Mouse (Mus musculus) forebrain, embryonic 15.5 days (tissue): ENCODE measurements around the gene Cep97. TPM values are rescaled to one million over a fixed set of nuclear protein-coding genes. Genes with fewer than 3 reads are reported as not detected.

ENCODE experiments used
- ATAC-seq: fragments of 200-750 bp; cut with Nextera tagmentation; replicated peaks from 2 replicates; pipeline ENCODE4 v1.8.0; 2017; ENCODE audit warnings: mild to moderate bottlenecking, moderate TSS enrichment, moderate library complexity
- H3K27ac ChIP-seq: fragments of 300-500 bp; sonication (generic); replicated peaks from 2 replicates; pipeline ENCODE4 v1.5.1; 2015; ENCODE audit warnings: mild to moderate bottlenecking, inconsistent platforms
- H3K27me3 ChIP-seq: fragments of 300-500 bp; sonication (generic); 2 replicates; pipeline ENCODE4 v1.6.1; 2015; ENCODE audit warnings: inconsistent platforms
- H3K36me3 ChIP-seq: fragments of 300-500 bp; sonication (generic); 2 replicates; pipeline ENCODE4 v1.6.1; 2015; ENCODE audit warnings: mild to moderate bottlenecking, inconsistent platforms
- H3K4me1 ChIP-seq: fragments of 300-500 bp; sonication (generic); 2 replicates; pipeline ENCODE4 v1.6.1; 2015; ENCODE audit warnings: inconsistent platforms
- H3K4me2 ChIP-seq: fragments of 300-500 bp; sonication (generic); replicated peaks from 2 replicates; pipeline ENCODE4 v1.6.1; 2015; ENCODE audit warnings: mild to moderate bottlenecking, inconsistent platforms
- H3K4me3 ChIP-seq: fragments of 300-500 bp; sonication (generic); 2 replicates; pipeline ENCODE4 v1.5.1; 2015; ENCODE audit warnings: mild to moderate bottlenecking, inconsistent platforms
- H3K9ac ChIP-seq: fragments of 300-500 bp; sonication (generic); replicated peaks from 2 replicates; pipeline ENCODE4 v1.6.1; 2015; ENCODE audit warnings: mild to moderate bottlenecking, inconsistent platforms
- H3K9me3 ChIP-seq: fragments of 300-500 bp; sonication (generic); 2 replicates; pipeline ENCODE4 v1.6.1; 2016; ENCODE audit warnings: inconsistent platforms
- WGBS: fragments of 180-500 bp; shearing (Covaris S2); methylation state at CpG from one replicate; pipeline ENCODE4 v1.1.7; 2015; ENCODE audit warnings: mixed read lengths; 5-methylcytosine and 5-hydroxymethylcytosine counted together
- polyA plus RNA-seq: library from polyadenylated mRNA; unstranded; fragments of >200 nt; fragmentation: Nextera tagmentation; extraction: Ambion mirVana; gene quantifications from 2 replicates; pipeline ENCODE4 v1.2.1, GENCODE M21; 2015

Cep97 gene
- polyA plus RNA-seq, 1 experiment from 2014 or later: 16.3 TPM

- H3K9me3 ChIP-seq: no peaks in the 10 kb centered on the region
- peak within 1 kb of the TSS; percentile 66 for H3K4me2 ChIP-seq
- peak within 1 kb of the TSS; percentile 90 for H3K27ac ChIP-seq
- peak; percentile 97 for ATAC-seq
- H3K4me3 ChIP-seq: peak within 1 kb of the TSS; percentile 52
- WGBS: under 1% methylated on average over 69 of the region's 74 CpGs
- no peaks in the 10 kb centered on the region for H3K27me3 ChIP-seq
- peak within 1 kb of the TSS; percentile 58 for H3K9ac ChIP-seq
- peaks cover 19% of the 10 kb centered on the region for H3K4me1 ChIP-seq
- no peaks in the 10 kb centered on the region for H3K36me3 ChIP-seq
Observed at GRCm38 (mm10) chr16:55894893-55895650, 39.6 kb downstream of the Cep97 start, which contains the start of gene Nxpe3. Gene Nxpe3 (minus strand): TSS chr16:55895285.

- Histone ChIP-seq H3K4me1 (peaks cover 19% of the 10 kb centered on the region), H3K4me3 (peak overlapping the region; percentile 52), H3K9ac (peak overlapping the region; percentile 58), H3K27me3 (no peaks in the 10 kb centered on the region), H3K9me3 (no peaks in the 10 kb centered on the region), H3K27ac (peak overlapping the region; percentile 90), H3K4me2 (peak overlapping the region; percentile 66), H3K36me3 (peaks cover 2% of the 10 kb centered on the region)
- ATAC-seq: no peak; the same call in 1 of the 2 replicates
- 0% methylated on average over 4 of the region's 4 CpGs for WGBS
Observed at GRCm38 (mm10) chr16:55894536-55894892, 40.1 kb downstream of the Cep97 start.

GRCm38 (mm10) chr16:55893410-55894107, 41.1 kb downstream of the Cep97 start:
- H3K4me1 ChIP-seq: peaks cover 19% of the 10 kb centered on the region
- no peak for ATAC-seq
- no peak overlapping the region for H3K9ac ChIP-seq
- no peaks in the 10 kb centered on the region for H3K9me3 ChIP-seq
- WGBS: 87% methylated on average over 8 of the region's 8 CpGs
- no peaks in the 10 kb centered on the region for H3K27me3 ChIP-seq
- peak overlapping the region; percentile 66; the same call in 1 of the 2 replicates for H3K4me2 ChIP-seq
- H3K27ac ChIP-seq: no peak overlapping the region
- peak overlapping the region; percentile 52; the same call in 1 of the 2 replicates for H3K4me3 ChIP-seq
- peaks cover 6% of the 10 kb centered on the region for H3K36me3 ChIP-seq

- no peak for ATAC-seq
- no peaks in the 10 kb centered on the region for H3K27me3 ChIP-seq
- WGBS: 89% methylated on average over 6 of the region's 7 CpGs
- peaks cover 19% of the 10 kb centered on the region for H3K4me1 ChIP-seq
- no peak overlapping the region for H3K9ac ChIP-seq
- H3K4me2 ChIP-seq: no peak overlapping the region
- H3K4me3 ChIP-seq: no peak overlapping the region
- no peak overlapping the region for H3K27ac ChIP-seq
- peaks cover 11% of the 10 kb centered on the region for H3K36me3 ChIP-seq
- no peaks in the 10 kb centered on the region for H3K9me3 ChIP-seq
Observed at GRCm38 (mm10) chr16:55892484-55892883, 42.2 kb downstream of the Cep97 start.

- no peak for ATAC-seq
- no peaks in the 10 kb centered on the region for H3K27me3 ChIP-seq
- WGBS: 95% methylated on average over 7 of the region's 7 CpGs
- no peak overlapping the region for H3K4me3 ChIP-seq
- H3K27ac ChIP-seq: no peak overlapping the region
- H3K9me3 ChIP-seq: no peaks in the 10 kb centered on the region
- no peak overlapping the region for H3K9ac ChIP-seq
- H3K4me2 ChIP-seq: no peak overlapping the region
- peaks cover 11% of the 10 kb centered on the region for H3K36me3 ChIP-seq
- H3K4me1 ChIP-seq: peaks cover 19% of the 10 kb centered on the region
Observed at GRCm38 (mm10) chr16:55891346-55891745, 43.3 kb downstream of the Cep97 start.

- peaks cover 15% of the 10 kb centered on the region for H3K4me1 ChIP-seq
- H3K4me2 ChIP-seq: no peak overlapping the region
- H3K36me3 ChIP-seq: peaks cover 11% of the 10 kb centered on the region
- H3K4me3 ChIP-seq: no peak overlapping the region
- H3K9me3 ChIP-seq: no peaks in the 10 kb centered on the region
- no peak overlapping the region for H3K27ac ChIP-seq
- 91% methylated on average over 19 of the region's 19 CpGs for WGBS
- no peaks in the 10 kb centered on the region for H3K27me3 ChIP-seq
- ATAC-seq: no peak
- H3K9ac ChIP-seq: no peak overlapping the region
Observed at GRCm38 (mm10) chr16:55890346-55891136, 44.1 kb downstream of the Cep97 start.

GRCm38 (mm10) chr16:55889451-55889850, 45.2 kb downstream of the Cep97 start:
- no peak overlapping the region for H3K9ac ChIP-seq
- no peak overlapping the region for H3K27ac ChIP-seq
- H3K4me3 ChIP-seq: no peak overlapping the region
- H3K4me2 ChIP-seq: no peak overlapping the region
- peaks cover 13% of the 10 kb centered on the region for H3K4me1 ChIP-seq
- ATAC-seq: no peak
- H3K9me3 ChIP-seq: no peaks in the 10 kb centered on the region
- H3K36me3 ChIP-seq: peaks cover 14% of the 10 kb centered on the region
- H3K27me3 ChIP-seq: no peaks in the 10 kb centered on the region
- WGBS: 88% methylated on average over 3 of the region's 3 CpGs

- H3K36me3 ChIP-seq: peaks cover 16% of the 10 kb centered on the region
- 84% methylated on average over 3 of the region's 3 CpGs for WGBS
Observed at GRCm38 (mm10) chr16:55888584-55888960, 46.1 kb downstream of the Cep97 start.

GRCm38 (mm10) chr16:55887814-55888583, 46.7 kb downstream of the Cep97 start:
- Histone ChIP-seq H3K4me1 (no peaks in the 10 kb centered on the region), H3K4me3 (no peak overlapping the region), H3K4me2 (no peak overlapping the region), H3K9me3 (no peaks in the 10 kb centered on the region), H3K36me3 (peaks cover 18% of the 10 kb centered on the region), H3K27ac (no peak overlapping the region), H3K27me3 (no peaks in the 10 kb centered on the region), H3K9ac (no peak overlapping the region)
- ATAC-seq: peak; percentile 55
- WGBS: 69% methylated on average over 7 of the region's 7 CpGs

More at GRCm38 (mm10) chr16:55888584-55888960, 46.1 kb downstream of the Cep97 start:
- H3K4me1 ChIP-seq: peaks cover 4% of the 10 kb centered on the region; the same call in 1 of the 2 replicates
- H3K4me3 ChIP-seq: no peak overlapping the region
- no peaks in the 10 kb centered on the region for H3K9me3 ChIP-seq
- H3K4me2 ChIP-seq: no peak overlapping the region
- H3K27ac ChIP-seq: no peak overlapping the region
- no peak for ATAC-seq
- no peak overlapping the region for H3K9ac ChIP-seq
- H3K27me3 ChIP-seq: no peaks in the 10 kb centered on the region

GRCm38 (mm10) chr16:55884246-55884645, 50.4 kb downstream of the Cep97 start:
- Histone ChIP-seq H3K9ac (no peak overlapping the region), H3K27me3 (no peaks in the 10 kb centered on the region), H3K4me2 (no peak overlapping the region), H3K4me1 (no peaks in the 10 kb centered on the region), H3K36me3 (peaks cover 16% of the 10 kb centered on the region), H3K4me3 (no peak overlapping the region), H3K27ac (no peak overlapping the region), H3K9me3 (no peaks in the 10 kb centered on the region)
- 53% methylated on average over 11 of the region's 11 CpGs for WGBS
- ATAC-seq: no peak

GRCm38 (mm10) chr16:55876025-55876424, 58.6 kb downstream of the Cep97 start:
- H3K4me2 ChIP-seq: no peak overlapping the region
- H3K36me3 ChIP-seq: no peaks in the 10 kb centered on the region
- 69% methylated on average over 6 of the region's 6 CpGs for WGBS
- no peak for ATAC-seq
- no peak overlapping the region for H3K9ac ChIP-seq
- no peaks in the 10 kb centered on the region for H3K9me3 ChIP-seq
- no peaks in the 10 kb centered on the region for H3K27me3 ChIP-seq
- H3K4me1 ChIP-seq: no peaks in the 10 kb centered on the region
- no peak overlapping the region for H3K27ac ChIP-seq
- no peak overlapping the region for H3K4me3 ChIP-seq
